Mouse (Mus musculus) B cell, adult 2 months (primary cell): ENCODE measurements around the gene Mrpl36.

Experiments
- DNase-seq, 2 experiments: peaks; one replicate each; pipeline ENCODE4 v3.0.0; 2022

The Mrpl36 gene

GRCm38 (mm10) chr13:73347171-73347570 lies 18.9 kb downstream of the Mrpl36 start:
- no peak for DNase-seq

- DNase-seq: no peak
Observed at GRCm38 (mm10) chr13:73347922-73348650, 19.8 kb downstream of the Mrpl36 start.

DNA sequence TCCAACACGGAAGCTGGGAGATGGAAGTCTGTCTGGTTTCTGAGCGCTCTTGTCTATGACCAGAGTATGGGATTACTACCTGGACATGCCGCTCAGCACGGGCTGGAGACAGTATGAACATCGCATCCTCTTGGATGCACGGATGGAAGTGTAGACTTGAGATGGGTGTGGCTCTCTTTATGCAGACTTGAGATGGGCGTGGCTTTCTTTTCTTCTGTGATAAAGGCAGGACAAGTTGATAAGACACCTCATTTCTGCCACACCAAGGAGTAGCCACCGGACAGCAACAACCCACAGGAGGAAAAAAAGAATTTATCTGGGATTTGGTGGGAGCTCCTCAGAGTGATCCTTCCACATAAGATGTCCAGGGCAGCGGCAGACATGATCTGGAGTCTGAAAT lies 22.4 kb downstream of the Mrpl36 start:
- no peak for DNase-seq

DNA sequence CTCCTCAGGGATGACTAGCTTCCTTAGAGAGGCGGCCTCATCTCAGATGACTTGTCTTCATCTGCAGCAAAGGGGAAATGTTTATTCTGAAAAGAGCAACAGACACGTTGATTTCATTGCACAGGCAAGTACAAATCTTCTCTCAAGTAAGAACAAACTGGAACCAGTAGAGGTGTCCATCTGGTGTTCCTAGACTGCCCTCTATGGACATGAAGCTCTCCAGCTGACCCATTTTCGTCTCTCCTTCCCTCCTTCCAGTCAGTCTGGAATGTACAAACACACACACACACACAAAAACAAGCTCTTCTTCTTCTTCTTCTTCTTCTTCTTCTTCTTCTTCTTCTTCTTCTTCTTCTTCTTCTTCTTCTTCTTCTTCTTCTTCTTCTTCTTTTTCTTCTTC lies 23.6 kb downstream of the Mrpl36 start:
- DNase-seq: no peak

- no peak for DNase-seq
Observed at GRCm38 (mm10) chr13:73352491-73352890, 24.2 kb downstream of the Mrpl36 start.

GRCm38 (mm10) chr13:73357106-73357505 lies 28.8 kb downstream of the Mrpl36 start:
- DNase-seq: no peak

- DNase-seq: no peak
Observed at GRCm38 (mm10) chr13:73373367-73373766, 45.1 kb downstream of the Mrpl36 start.

DNA sequence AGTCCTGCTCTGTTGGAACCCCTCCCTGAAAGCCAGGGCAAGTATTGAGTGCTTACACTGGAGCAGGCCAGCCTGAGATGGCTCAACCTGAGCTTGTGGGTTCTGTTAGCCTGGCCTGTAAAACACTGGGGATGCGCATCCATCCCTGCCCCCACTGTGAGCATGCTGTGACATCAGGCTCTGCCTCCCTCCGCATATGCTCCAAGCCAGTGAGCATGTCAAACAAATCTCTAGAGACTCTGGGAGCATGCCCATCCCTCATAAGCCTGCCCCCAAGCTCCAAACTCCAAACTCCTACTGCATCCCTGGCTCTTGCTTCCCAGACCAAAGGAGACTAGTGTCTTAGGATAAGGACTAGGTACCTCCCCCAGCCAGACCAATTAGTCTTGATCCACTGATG lies 46.3 kb downstream of the Mrpl36 start:
- no peak for DNase-seq

- DNase-seq: no peak
Observed at GRCm38 (mm10) chr13:73377637-73378036, 49.3 kb downstream of the Mrpl36 start.
